Comparison of ENCODE assay signal across 16 mouse cellular contexts in the genomic region with DNA sequence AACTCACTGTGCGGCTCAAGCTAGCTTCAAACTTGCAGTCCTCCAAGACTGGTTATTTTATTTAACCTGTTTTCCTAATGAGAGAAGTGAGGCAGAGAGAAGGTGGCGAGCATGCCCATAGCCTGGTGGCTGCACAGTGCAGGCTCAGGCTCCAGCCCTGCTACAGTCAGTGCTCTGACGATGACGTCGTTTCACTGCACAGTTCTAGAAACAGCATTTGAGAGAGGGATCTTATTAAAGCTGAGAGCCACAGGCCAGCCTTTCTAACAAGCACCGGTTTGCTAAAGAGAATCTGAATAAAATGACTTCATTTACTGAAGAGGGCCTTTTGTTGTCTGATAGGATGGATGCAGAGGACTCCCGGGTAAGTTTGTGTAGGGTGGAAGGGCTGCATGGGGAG. TPM values are rescaled to one million over a fixed set of nuclear protein-coding genes. Genes with fewer than 3 reads are reported as not detected.
A peak's percentile ranks its signal among the peaks of the same experiment; 100 is the strongest.
DNase-seq lines count a peak whose midpoint lies in the region; ATAC-seq and TF ChIP-seq lines count a peak whose summit lies in the region.
"Had no signal": no experiment of that assay in that cellular context is flagged by ENCODE, and none has a peak within 500 bp of the region (broad histone marks: within the 10 kb centered on the region; RNA-seq: fewer than 3 reads in every experiment).

No protein-coding gene starts in this region.

- TF ChIP-seq CTCF in stomach, postnatal 0 days (IDR thresholded peaks at IDR 0.05; ENCODE audit: low read depth): no peak

- no peaks in the 10 kb centered on the region for H3K36me3 ChIP-seq in stomach, embryonic 16.5 days (ENCODE audit: control insufficient read depth, insufficient read depth, low read length)
- H3K36me3 ChIP-seq in stomach, postnatal 0 days (ENCODE audit: control insufficient read depth, insufficient read depth, low read length): 0 out of 2 replicates have a peak, but pooled peaks cover 2% of the 10 kb centered on the region
- no peaks in the 10 kb centered on the region for H3K36me3 ChIP-seq in forebrain, embryonic 15.5 days
- H3K36me3 ChIP-seq in limb, embryonic 13.5 days: peaks cover 10% of the 10 kb centered on the region
- H3K36me3 ChIP-seq: intestine, embryonic 15.5 days; neural tube, embryonic 13.5 days had no signal

- H3K4me1 ChIP-seq in stomach, embryonic 16.5 days (ENCODE audit: control insufficient read depth, insufficient read depth, low read length): no peaks in the 10 kb centered on the region
- no peaks in the 10 kb centered on the region for H3K4me1 ChIP-seq in stomach, postnatal 0 days (replicated peaks; ENCODE audit: control insufficient read depth, insufficient read depth)
- H3K4me1 ChIP-seq in forebrain, embryonic 15.5 days: peaks cover 16% of the 10 kb centered on the region
- H3K4me1 ChIP-seq in limb, embryonic 13.5 days: peaks cover 21% of the 10 kb centered on the region; the same call in 1 of the 2 replicates

- TF ChIP-seq EP300 in stomach, postnatal 0 days (optimal IDR thresholded peaks at IDR 0.05): no peak

- DNase-seq in stomach, postnatal 0 days (ENCODE audit: low spot score): no peak
- no peak for DNase-seq in yolk sac, embryonic 10.5 days (ENCODE audit: low spot score)
- no peak for DNase-seq in adrenal gland, adult 8-10 months
- DNase-seq in left cerebral cortex, adult 8-10 months (ENCODE audit: low spot score in 2 of 2): no peak
- DNase-seq: adrenal gland, postnatal 25 days; cerebellum, postnatal 10 days; heart, postnatal 14 days; layer of hippocampus, adult 9-11 months; thymus, postnatal 14 days had no signal

- WGBS in stomach, embryonic 16.5 days: 65% methylated on average over 7 of the region's 7 CpGs
- 69% methylated on average over 7 of the region's 7 CpGs for WGBS in stomach, postnatal 0 days
- 23% methylated on average over 7 of the region's 7 CpGs for WGBS in forebrain, embryonic 15.5 days
- WGBS in limb, embryonic 13.5 days: 59% methylated on average over 7 of the region's 7 CpGs

- no peak overlapping the region for H3K9ac ChIP-seq in stomach, embryonic 16.5 days (ENCODE audit: low read length)
- no peak overlapping the region for H3K9ac ChIP-seq in stomach, postnatal 0 days (ENCODE audit: low read length)
- no peak overlapping the region for H3K9ac ChIP-seq in forebrain, embryonic 15.5 days (replicated peaks)
- no peak overlapping the region for H3K9ac ChIP-seq in limb, embryonic 13.5 days
- H3K9ac ChIP-seq: intestine, embryonic 15.5 days; liver, embryonic 14.5 days; neural tube, embryonic 13.5 days had no signal

- no peaks in the 10 kb centered on the region for H3K9me3 ChIP-seq in stomach, embryonic 16.5 days (replicated peaks; ENCODE audit: control insufficient read depth, low read length)
- H3K9me3 ChIP-seq in stomach, postnatal 0 days (ENCODE audit: control insufficient read depth, low read length): no peaks in the 10 kb centered on the region
- no peaks in the 10 kb centered on the region for H3K9me3 ChIP-seq in forebrain, embryonic 15.5 days
- H3K9me3 ChIP-seq in limb, embryonic 13.5 days: no peaks in the 10 kb centered on the region
- H3K9me3 ChIP-seq: intestine, embryonic 15.5 days; neural tube, embryonic 13.5 days had no signal

- no peak overlapping the region for H3K27ac ChIP-seq in stomach, embryonic 16.5 days (ENCODE audit: low read length)
- no peak overlapping the region for H3K27ac ChIP-seq in stomach, postnatal 0 days (replicated peaks)
- H3K27ac ChIP-seq in forebrain, embryonic 15.5 days (replicated peaks): peak overlapping the region; percentile 3
- H3K27ac ChIP-seq in limb, embryonic 13.5 days: no peak overlapping the region; the same call in 1 of the 2 replicates
- H3K27ac ChIP-seq: intestine, embryonic 15.5 days; liver, embryonic 14.5 days; neural tube, embryonic 13.5 days had no signal

- H3K4me2 ChIP-seq in stomach, embryonic 16.5 days (ENCODE audit: low read depth, low read length): no peak overlapping the region
- no peak overlapping the region for H3K4me2 ChIP-seq in stomach, postnatal 0 days (replicated peaks; ENCODE audit: low read depth)
- H3K4me2 ChIP-seq in forebrain, embryonic 15.5 days (replicated peaks): no peak overlapping the region
- no peak overlapping the region for H3K4me2 ChIP-seq in limb, embryonic 13.5 days (replicated peaks)
- H3K4me2 ChIP-seq: intestine, embryonic 15.5 days; neural tube, embryonic 13.5 days had no signal

- no peak overlapping the region for H3K4me3 ChIP-seq in stomach, embryonic 16.5 days (replicated peaks; ENCODE audit: low read length)
- no peak overlapping the region for H3K4me3 ChIP-seq in stomach, postnatal 0 days (ENCODE audit: low read depth, low read length)
- H3K4me3 ChIP-seq in forebrain, embryonic 15.5 days: no peak overlapping the region
- no peak overlapping the region for H3K4me3 ChIP-seq in limb, embryonic 13.5 days
- H3K4me3 ChIP-seq: intestine, embryonic 15.5 days; neural tube, embryonic 13.5 days had no signal

- peak; percentile 56; the same call in 1 of the 2 replicates for ATAC-seq in stomach, embryonic 16.5 days (ENCODE audit: insufficient read depth, low FRiP score)
- ATAC-seq in stomach, postnatal 0 days (ENCODE audit: low FRiP score, low TSS enrichment): no peak
- peak; percentile 83 for ATAC-seq in forebrain, embryonic 15.5 days (replicated peaks)
- ATAC-seq in limb, embryonic 13.5 days (ENCODE audit: low FRiP score, low read depth): peak; percentile 67
- ATAC-seq: intestine, embryonic 15.5 days; lung, postnatal 0 days had no signal

- H3K27me3 ChIP-seq in stomach, embryonic 16.5 days (ENCODE audit: control insufficient read depth, insufficient read depth, low read length): no peaks in the 10 kb centered on the region
- H3K27me3 ChIP-seq in stomach, postnatal 0 days (ENCODE audit: control insufficient read depth, insufficient read depth, low read length): no peaks in the 10 kb centered on the region
- no peaks in the 10 kb centered on the region for H3K27me3 ChIP-seq in forebrain, embryonic 15.5 days
- H3K27me3 ChIP-seq in limb, embryonic 13.5 days: no peaks in the 10 kb centered on the region
- H3K27me3 ChIP-seq: intestine, embryonic 15.5 days; neural tube, embryonic 13.5 days had no signal

RNA-seq across cellular contexts. Expression of gene Kat6b, which starts 53.9 kb away (rescaled TPM):
- polyA plus RNA-seq in stomach, embryonic 16.5 days (2015; fragmentation: Nextera tagmentation; extraction: Ambion mirVana): 12.5 TPM in 2 replicates
- 4.0 and 5.1 TPM in 2 replicates for polyA plus RNA-seq in stomach, postnatal 0 days (2015; fragmentation: Nextera tagmentation; extraction: Ambion mirVana)
- polyA plus RNA-seq in forebrain, embryonic 15.5 days (2015; fragmentation: Nextera tagmentation; extraction: Ambion mirVana): 29.5 and 31.5 TPM in 2 replicates
- 30.7 and 31.4 TPM in 2 replicates for polyA plus RNA-seq in limb, embryonic 13.5 days (2015; fragmentation: Nextera tagmentation; extraction: Ambion mirVana)
- total RNA-seq in adrenal gland, adult 8-10 months (2022): 10 to 100 TPM; 45.4 to 64.1 (median 52.1) TPM
- 100 to 1,000 TPM; 118 to 155 (median 127) TPM for total RNA-seq in left cerebral cortex, adult 8-10 months (2022)
